Mouse (Mus musculus): ENCODE results near the gene Pou5f1. TPM values are rescaled to one million over a fixed set of nuclear protein-coding genes. Genes with fewer than 3 reads are reported as not detected.
"Not testable (repeated sequence)": the region's sequence is repeated elsewhere in the genome, so short reads cannot be mapped to it uniquely, and the experiment has no call there.

Pou5f1 gene
- not detected for total RNA-seq (2021)
- long read RNA-seq, experiment 1: 0 reads
- long read RNA-seq, experiment 2: 0 reads

DNA sequence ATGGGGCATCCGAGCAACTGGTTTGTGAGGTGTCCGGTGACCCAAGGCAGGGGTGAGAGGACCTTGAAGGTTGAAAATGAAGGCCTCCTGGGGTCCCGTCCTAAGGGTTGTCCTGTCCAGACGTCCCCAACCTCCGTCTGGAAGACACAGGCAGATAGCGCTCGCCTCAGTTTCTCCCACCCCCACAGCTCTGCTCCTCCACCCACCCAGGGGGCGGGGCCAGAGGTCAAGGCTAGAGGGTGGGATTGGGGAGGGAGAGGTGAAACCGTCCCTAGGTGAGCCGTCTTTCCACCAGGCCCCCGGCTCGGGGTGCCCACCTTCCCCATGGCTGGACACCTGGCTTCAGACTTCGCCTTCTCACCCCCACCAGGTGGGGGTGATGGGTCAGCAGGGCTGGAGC is at the start of gene Pou5f1:
Pou5f1 (plus strand) TSS at position 243 of the 400 bp plus-strand sequence.
- DNase-seq: no peak

DNA sequence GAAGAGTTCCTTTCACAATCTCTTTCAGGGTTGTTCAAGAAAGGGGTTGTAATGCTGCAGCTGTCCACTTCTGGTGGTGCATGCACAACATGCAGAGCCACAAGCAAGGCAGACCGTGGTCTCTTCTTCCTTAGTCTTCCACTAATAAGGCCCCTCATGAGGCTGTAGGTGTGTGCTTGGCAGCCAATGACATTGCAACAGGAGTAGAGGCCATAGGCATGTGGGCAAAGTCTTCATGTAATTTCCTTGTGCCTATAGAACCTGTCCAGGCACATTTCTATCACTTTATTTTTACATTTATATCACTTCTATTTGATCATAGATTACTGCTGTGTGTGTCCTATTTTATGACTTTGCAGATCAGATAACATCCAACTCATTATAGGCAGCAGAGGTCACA is 47.6 kb upstream of the Pou5f1 start:
- not testable (repeated sequence) for DNase-seq

DNA sequence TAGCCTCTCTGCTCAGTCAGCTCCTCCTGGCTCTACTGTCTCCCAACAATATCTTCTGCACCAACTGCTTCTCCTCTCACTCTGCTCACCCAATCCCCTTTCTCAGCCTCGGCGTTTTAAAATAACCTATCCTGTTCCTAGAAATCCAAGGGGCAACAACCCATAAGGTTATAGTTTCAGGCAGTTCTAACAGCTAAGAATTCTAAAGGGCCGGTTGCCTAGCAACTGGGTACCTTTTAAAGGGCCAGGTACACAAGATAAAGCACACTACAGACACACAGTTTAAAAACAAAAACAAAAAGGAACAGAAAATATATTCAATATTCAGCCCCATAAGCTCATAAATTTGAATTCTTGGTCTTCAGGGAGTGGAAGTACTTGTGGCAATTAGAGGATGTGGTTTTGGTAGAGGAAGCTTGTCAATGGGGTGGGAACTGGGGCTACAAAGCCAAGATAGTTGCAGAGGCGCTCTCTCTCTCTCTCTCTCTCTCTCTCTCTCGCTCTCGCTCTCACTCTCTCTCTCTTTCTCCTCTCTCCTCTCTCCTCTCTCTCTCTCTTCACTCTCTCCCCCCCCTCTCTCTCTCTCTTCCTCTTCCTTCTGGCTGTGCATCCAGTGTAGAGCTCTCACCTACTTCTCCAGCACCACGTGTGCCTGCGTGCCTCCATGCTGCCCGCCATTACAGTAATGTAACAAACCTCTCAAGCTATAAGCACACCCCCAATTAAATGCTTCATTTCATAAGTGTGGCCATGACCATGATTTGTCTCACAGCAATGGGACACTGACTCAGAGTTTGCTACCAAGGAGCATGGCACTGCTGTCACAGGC is 45.1 kb upstream of the Pou5f1 start:
- DNase-seq: not testable (repeated sequence)

DNA sequence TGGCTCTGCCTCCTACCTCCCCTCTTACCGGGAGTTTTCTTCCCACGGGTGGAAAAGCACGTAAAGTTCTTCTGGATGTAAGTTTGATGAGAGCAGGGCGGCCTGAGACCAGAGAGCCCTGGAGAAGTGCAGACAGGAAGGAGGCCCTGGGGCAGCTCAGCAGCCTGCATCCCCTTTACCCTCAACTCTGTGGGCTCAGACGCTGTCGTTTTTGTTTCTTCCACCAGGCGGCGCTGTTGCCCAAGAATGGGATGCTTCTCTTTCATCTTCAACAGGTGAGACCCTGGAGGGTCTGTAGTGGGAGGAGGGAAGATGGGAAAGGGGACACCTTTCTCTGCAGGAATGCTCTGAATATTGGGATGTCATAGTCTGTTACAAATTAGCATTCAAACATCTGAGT is 40.2 kb upstream of the Pou5f1 start:
- not testable (repeated sequence) for DNase-seq

DNA sequence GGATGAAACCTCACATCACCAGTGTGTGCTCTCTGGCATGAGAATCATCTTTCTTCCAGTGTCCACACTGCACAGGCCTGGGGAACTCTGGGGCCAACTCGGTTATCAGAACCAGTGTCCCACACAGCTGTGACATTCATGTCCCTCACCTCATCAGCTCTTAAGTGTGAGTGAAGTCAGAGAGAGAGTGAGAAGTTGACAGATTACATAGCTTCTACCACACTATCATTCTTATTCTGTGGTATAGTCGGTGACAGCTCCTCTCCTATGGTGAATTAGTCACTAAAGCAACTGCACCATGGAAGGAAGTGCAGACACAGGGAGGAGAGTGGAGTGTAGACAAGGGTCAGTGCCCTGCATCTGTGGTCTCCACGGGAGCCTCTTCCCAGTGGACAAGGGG is 36.9 kb upstream of the Pou5f1 start:
- DNase-seq: not testable (repeated sequence)

- DNase-seq: no peak
Observed at GRCm38 (mm10) chr17:35469842-35470751, 35.7 kb upstream of the Pou5f1 start, which contains the start of gene H2-Q10. Gene H2-Q10 (plus strand): TSS chr17:35470089.

GRCm38 (mm10) chr17:35484066-35484465 is 21.8 kb upstream of the Pou5f1 start:
- peak; percentile 35 to 69 for DNase-seq

DNA sequence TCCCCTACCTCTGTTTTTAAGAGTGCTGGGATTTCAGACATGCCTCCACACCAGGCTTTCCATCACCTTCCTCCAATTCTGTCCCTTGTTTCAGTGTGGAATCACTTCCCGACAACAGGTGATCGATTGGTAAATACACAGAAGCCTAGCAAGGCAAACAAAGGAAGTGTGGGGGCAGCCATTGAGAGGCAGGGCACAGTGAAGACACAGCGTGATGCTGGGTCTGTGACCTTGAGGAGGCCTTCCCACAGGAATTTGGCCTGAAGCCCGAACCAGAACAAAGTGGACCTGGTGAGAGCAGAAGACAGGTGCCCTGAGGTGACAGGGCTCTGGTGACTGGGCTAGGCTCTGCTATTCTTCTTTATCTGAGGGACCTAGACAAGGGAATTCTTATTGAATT is 20.1 kb upstream of the Pou5f1 start:
- peak in 1 of 2 experiments; percentile 11 for DNase-seq

DNA sequence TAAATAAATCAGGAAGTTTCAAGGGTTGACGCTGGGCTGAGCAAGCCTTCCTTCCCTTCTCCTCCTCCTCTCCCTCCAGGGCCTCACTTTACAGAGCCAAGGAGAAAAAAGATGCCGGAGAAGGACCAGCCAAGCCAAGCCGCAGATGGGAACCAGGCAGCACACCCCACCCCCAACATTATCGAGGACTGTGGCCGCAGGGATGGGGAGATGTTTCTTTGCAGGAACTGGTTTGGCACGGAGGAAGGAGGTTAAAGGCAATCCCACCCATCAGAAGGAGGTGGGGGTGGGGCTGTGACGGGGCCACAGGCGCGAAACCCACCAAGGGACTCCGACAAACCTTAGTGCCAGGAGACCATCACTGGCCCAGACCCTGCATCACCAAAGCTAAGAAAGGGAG is 19.1 kb upstream of the Pou5f1 start:
- DNase-seq: no peak

DNA sequence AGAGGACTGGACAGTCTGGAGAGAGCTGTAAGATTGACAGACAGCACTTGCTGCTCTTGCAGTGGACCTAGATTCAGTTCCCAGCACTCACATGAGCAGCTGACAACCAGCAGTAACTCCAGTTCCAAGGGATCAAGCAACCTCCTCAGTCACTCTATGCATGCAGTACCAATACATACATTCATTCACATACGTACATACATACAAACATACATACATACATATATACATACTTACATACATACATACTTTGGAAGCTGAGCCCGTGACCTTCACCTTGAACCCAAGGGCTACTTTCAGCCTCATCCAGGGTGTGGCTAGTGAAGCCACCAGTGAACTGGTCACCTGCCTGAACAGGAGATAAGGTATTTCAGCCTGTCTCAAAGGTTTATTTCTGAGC is 17.8 kb upstream of the Pou5f1 start:
- no peak for DNase-seq

DNA sequence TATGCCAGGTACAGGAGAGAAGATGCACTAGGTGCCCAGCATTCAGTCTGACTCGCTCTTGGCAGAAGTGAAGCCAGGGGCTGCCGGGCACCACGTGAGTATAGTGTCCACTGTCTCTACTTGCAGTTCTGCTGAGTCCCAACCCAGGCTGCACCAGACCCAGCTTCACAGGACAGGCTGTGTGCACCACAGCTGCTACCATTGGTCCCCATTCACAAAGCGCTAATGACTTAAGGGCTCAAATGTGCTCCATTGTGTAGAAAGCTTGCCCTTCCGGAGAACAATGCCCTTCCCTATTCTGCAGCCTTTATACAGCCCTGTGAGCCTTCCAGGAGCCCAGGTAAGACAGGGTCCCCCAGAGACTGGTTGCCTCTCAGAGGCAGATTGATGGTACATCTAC is 15.5 kb upstream of the Pou5f1 start:
- no peak for DNase-seq

- no peak for DNase-seq
Observed at GRCm38 (mm10) chr17:35497124-35497523, 8.7 kb upstream of the Pou5f1 start.

DNA sequence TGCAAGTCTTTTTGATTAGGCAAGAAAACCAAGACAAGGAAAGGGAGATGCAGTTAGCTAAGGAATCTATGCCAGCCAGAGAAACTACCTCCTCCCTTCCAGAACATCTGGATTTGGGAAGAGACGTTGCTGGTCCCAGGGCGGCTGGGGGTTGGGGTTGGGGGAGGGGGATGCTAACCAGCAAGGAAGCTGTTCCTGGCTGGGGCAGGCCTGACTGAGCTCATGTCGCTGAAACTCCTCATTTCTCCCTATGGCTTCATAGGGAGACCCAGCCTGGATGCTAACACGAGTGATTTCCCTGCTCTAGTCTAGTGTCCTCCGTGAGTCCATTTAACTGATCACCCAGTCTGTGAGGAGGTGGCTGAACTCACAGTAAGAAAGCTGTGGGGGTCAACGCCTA is 3.6 kb upstream of the Pou5f1 start:
- no peak for DNase-seq

- DNase-seq: no peak
Observed at GRCm38 (mm10) chr17:35502762-35503161, 3.1 kb upstream of the Pou5f1 start.

DNA sequence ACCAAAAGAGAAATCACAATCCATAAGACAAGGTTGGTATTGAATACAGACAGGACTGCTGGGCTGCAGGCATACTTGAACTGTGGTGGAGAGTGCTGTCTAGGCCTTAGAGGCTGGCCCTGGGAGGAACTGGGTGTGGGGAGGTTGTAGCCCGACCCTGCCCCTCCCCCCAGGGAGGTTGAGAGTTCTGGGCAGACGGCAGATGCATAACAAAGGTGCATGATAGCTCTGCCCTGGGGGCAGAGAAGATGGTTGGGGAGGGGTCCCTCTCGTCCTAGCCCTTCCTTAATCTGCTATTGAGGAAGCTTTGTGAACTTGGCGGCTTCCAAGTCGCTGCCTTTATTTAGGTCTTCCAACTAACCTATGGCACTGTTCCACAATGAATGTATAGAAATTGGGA is 2.0 kb upstream of the Pou5f1 start:
- DNase-seq: no peak

GRCm38 (mm10) chr17:35504628-35505481 is 963 bp upstream of the Pou5f1 start:
- no peak for DNase-seq

DNA sequence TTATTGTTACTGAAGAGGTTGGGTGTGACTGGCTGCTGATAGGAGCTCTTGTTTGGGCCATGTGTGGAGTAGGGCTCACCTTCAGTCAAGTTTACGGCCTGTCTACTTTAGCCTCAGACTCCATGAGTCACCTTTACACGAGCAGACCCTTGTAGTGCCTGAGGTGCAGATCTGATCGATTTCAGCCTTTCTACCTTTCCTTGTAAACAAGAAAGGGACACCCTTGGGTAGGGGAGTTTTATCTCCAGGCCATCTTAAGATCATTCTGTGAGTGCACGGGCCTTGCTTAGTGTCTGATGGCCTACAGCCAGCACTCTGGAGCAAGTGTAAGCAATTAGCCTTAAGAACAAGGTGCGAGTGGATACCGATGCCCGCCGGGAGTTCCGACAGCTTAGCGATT is 1.1 kb downstream of the Pou5f1 start:
- DNase-seq: no peak

- no peak for DNase-seq
Observed at GRCm38 (mm10) chr17:35507556-35508260, 1.9 kb downstream of the Pou5f1 start.

DNA sequence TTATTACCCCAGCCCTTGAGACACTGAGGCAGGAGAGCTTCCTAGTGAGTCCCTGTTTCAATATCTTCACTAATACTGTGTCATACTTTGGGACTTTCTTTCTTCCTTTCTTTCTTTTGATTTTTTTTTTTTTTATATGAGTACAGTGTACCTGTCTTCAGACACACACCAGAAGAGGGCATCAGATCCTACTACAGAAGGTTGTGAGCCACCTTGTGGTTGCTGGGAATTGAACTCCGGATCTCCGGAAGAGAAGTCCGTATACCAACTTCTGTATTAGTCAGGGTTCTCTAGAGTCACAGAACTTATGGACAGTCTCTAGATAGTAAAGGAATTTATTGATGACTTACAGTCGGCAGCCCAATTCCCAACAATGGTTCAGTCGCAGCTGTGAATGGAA is 2.5 kb downstream of the Pou5f1 start:
- not testable (repeated sequence) for DNase-seq

GRCm38 (mm10) chr17:35509284-35509683 is 3.5 kb downstream of the Pou5f1 start:
- peak in 1 of 2 experiments; percentile 18 for DNase-seq

DNA sequence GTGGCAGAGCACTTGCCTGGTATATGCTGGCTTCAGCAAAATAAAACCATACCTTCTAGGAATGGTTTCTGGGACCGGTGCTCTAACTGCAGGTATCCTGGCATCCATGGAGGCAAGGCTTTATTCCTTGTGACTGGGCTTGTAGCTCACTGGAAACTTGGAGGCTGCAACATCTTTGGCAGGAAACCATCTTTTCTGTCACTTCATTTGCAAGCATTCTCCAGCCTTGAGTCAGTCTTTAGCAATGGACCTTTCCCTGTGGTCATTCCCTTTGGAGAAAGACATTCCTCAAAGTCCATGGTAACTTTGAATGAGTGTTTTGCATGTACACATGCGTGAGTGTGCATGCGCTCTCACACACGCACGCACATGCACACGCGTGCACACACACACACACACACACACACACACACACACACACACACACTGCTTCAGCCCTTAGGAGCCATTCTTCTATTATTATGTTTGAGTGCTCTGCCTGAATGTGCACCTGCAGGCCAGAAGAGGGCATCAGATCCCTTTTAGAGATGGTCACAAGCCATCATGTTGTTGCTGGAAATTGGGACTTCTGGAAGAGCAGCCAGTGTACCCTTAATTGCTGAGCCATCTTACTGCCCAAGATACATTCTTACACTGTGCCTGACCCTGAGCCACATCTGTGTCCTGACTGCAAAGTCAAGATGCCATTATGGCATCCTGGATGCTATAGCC is 7.3 kb downstream of the Pou5f1 start:
- DNase-seq: no peak

All from heart, adult 18-20 months (tissue).